Mouse (Mus musculus): ENCODE data around the gene Gm21921.
"Not testable (repeated sequence)": the region's sequence is repeated elsewhere in the genome, so short reads cannot be mapped to it uniquely, and the experiment has no call there.

Gm21921 gene

DNA sequence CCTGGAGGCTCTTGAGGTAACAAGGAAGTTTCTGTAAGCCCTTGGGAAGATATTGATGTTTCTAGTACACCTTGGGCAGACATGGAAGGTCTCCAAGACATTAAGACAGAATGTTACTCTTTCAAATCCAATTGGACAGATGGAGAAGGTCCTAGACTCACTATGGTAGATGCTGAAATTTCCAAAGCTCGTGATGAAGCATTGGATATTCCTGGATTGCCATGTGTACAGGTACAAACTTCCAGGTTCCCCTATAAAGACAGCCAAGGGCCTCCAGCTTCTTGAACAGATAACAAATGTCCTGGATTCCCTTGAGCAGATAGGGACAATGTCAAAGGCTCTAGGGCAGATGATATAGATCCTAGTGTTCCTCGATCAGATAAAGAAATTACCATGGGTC lies at the start of gene Gm21921:
Gene Gm21921 (minus strand): TSS at position 101 of the 400 bp plus-strand sequence.
- DNase-seq (ENCODE audit: low read depth, low spot score): not testable (repeated sequence)

All from forelimb bud, embryonic 11.5 days (tissue).